Mouse (Mus musculus) mesoderm, embryonic 11.5 days (tissue): ENCODE measurements around the gene Skida1.

Experiments used
- DNase-seq: peaks from one replicate; pipeline ENCODE4 v3.0.0-alpha.2; 2012; ENCODE audit warnings: low read depth, low spot score

The Skida1 gene

GRCm38 (mm10) chr2:18055929-18056785, 7.3 kb upstream of the Skida1 start:
- DNase-seq: peak; percentile 97

- DNase-seq: no peak
Observed at GRCm38 (mm10) chr2:18055016-18055928, 6.4 kb upstream of the Skida1 start, which contains the start of gene Mllt10. Gene Mllt10 (plus strand): TSS chr2:18055237.

DNA sequence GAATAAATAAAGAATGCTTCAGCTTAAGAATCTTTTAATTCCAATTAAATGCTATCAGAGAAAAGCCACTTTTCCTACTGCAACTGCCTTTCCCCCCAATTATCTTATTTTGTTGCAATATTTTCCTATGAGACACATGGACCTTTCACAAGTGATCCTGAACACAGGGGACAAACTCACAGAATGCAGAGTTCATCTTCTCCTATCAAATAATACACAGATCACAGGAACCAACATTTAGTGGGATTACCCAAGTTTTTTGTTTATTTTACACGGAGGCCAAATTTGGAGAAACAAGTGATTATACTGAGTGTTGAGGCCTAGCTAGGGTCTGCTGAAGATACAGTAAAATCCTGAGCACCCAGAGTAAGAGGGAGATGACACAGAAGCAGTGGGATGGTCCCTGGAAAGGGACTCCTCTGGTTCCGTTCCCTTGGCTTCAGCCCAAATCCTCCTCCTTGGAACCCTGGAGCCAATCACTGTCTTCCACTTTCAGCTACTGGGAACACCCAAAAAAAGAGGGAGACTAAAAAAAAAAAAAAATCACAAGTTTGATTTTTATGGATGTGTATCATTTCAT, 5.2 kb upstream of the Skida1 start:
- no peak for DNase-seq

DNA sequence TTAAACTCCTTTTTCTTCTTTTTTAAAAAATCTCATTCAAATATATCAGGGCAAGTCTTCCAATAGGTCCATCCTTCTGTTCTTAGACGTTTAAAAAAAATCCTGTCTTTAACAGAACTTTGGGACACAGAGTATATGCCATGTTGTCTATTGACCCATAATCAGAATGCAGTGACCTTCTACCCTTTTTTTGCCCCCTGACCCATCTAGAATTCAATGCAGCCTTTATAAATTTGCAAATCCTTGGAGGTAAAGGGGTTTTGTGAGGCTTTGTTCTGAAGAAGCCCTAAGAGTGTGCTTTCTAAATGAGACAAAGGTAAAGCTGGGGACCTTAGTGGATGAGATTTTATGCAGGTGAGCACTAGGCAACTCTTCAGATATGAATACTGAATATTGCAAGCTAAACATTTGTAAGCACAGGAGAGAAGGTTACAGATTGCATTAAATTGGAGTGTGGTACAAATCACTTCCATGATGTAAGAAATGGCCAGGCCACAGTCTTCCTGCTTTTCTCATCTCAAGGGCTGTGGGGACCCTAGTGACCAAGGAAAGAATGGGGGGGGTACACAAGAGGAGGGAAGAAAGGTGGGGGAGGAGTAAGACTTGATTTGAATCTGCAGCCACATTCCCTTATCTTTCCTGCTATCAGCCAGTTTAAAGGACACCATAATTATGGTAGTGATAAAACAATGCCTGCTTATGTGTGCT, 4.5 kb upstream of the Skida1 start:
- no peak for DNase-seq

DNA sequence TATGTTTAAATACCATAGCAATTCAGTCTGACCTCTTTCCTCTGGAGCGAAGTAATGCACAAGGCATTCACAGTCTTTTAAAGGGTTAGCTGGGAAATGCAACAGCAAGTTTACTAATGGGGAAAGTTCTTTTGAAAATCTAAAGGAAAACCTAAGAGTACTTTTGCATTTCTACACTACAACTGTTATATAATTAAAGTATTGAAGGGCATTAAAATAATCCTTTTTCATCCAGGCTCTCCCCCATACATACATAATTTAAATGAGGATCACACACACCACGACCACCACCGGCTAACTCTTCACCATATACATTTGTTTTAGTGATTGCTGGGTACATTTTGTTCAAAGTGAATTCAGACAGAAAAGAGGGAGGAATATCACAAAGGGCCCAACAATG, 3.7 kb upstream of the Skida1 start:
- DNase-seq: no peak

- DNase-seq: no peak
Observed at GRCm38 (mm10) chr2:18051831-18052170, 3.0 kb upstream of the Skida1 start.

- no peak for DNase-seq
Observed at GRCm38 (mm10) chr2:18051026-18051830, 2.4 kb upstream of the Skida1 start.

- DNase-seq: peak; percentile 41
Observed at GRCm38 (mm10) chr2:18050541-18050985, 1.7 kb upstream of the Skida1 start.

DNA sequence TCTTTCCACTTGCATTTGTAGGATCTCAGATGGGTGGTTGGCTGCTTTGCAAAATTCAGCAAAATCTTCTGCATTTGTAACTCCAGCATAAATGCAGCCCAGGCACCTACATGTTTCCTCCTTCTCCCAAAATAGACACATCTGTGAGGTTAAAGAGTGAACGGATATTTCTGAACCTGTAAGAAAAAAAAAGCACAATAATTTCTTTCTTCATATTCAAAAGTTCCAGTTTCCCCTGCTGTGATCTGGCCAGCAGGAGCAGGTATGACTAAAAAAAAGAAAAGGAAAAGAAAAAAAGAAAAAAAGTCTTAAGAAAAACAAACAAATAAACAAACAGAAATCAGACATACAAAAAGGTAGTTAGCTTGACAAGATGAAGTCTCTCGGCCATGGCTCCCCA, 1.2 kb upstream of the Skida1 start:
- no peak for DNase-seq

- DNase-seq: no peak
Observed at GRCm38 (mm10) chr2:18049279-18049821, 499 bp upstream of the Skida1 start.

- DNase-seq: peak; percentile 70
Observed at GRCm38 (mm10) chr2:18047646-18048452, 1.0 kb downstream of the Skida1 start.

DNA sequence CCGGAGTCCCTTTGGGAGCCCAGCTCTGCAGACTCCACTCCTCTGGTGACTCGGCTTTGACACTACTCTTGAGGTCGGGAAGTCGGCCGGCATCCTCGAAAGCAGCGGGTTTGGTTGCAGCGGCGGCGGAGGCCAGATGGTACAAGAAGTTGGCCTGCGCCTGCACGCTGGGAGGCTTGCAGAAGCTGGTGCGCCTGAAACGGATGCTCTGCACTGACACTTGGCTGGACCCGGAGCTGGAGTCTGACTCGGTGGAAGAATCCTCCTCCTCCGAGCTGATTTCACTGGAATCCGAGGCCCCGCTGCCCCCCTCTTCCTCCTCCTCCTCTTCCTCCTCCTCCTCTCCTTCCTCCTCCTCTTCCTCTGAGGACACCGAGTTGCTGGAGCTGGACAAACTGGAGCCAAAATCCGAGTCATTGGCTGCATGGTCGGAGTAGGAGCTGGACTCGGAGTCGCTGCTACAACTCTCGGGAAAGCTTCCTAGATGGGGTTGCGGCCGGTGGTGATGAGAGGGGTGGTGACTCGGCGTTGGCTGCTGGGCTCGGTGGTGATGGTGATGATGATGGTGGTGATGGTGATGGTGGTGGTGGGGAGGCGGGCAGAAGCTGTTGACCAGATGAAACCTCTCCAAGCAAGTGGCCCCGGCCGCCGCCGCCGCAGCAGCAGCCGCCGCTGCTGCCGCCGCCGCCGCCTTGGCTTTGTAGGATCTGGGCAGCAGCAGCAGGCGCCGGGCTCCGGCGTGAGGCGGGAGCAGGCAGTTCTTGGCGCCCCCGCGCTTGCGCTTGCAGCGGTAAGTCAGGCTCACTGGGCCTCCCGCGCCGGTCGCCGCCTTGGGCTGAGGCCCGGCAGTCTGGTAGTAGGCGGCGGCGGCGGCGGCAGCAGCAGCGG, 1.8 kb downstream of the Skida1 start:
- peak; percentile 47 for DNase-seq

DNA sequence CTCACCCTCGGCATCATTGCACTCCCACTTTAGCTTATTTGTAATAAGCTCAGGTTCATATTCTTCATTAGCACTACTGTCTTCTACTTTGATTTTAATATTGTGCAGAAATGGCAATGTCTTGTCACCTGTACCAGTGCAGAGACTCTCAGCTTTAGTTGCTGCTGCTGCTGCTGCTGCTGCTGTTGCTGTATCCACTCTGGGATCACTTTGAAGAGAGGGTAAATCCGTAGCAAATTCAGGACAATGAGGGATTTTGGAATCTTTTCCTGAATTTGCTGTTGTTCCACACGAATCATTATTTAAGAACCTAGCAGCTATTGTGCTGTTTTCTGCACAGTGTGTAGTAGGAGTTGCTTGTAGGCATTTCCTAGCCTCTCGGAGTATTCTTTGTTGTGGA, 2.7 kb downstream of the Skida1 start:
- DNase-seq: no peak

- no peak for DNase-seq
Observed at GRCm38 (mm10) chr2:18045781-18046181, 3.1 kb downstream of the Skida1 start.

DNA sequence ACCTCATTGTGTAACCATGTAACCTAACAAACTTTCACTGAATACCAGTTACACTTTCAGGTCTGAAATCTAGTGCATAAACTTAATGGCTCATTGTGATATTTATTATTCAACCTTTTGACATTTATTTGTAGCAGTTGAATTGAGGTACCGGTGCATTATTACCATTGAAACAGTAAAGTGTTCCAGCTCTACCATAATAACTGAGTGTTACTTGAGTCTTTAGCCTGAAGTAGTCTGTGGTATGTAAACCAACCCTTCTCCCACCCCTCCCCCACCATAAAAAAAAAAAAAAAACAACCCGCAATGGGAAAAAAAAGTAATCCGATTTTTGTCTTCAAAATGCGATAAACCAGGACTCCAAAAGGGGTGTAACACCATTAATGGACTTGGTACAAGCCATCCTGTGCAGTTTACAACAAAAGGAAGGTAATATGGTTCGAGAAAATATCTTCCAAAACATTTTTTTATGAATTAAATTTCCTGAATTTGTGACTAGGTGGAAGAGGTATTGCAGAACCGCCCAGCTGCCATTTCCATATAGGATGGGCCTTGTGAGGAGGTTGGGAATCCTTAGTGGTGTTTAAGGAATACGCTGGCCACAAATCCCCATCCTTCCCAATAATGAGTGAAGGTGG, 3.6 kb downstream of the Skida1 start:
- DNase-seq: no peak

DNA sequence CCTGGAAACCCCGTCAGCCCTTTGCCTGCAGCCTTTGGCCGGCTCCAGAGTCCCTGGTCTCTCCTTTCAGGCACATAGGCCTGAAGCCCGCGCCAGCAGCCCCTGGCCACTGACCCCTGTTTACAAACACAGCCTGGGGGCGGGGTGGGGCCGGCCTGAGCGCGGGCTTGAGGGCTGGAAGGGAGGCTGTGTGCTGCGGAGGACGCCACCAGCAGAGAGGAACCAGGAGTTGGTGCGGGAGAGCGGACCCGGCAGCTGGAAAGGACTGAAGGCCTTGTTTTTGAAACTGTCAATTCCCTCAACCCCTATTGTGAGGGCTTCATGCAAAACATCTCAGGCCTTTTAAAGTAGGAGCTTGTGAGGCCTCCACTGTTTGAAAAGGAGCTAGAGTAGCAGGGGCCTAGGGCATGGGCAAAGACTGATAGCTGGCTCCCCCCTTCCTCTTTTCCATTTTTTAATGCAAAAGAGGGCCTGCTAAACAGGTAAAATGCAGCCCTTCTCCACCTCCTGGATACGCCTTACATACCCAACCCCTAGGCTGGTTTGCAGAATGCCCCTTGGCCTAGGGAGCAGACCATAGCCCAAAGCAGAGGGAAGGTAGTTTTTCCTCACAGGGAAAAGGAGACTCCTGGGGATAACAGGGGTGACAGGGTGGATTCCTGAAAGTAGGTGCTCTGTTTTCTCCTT, 7.5 kb downstream of the Skida1 start:
- DNase-seq: peak; percentile 65
